Mouse (Mus musculus) limb, embryonic 14.5 days (tissue): ENCODE results near the gene Ldha. TPM values are rescaled to one million over a fixed set of nuclear protein-coding genes. Genes with fewer than 3 reads are reported as not detected.
A peak's percentile ranks its signal among the peaks of the same experiment; 100 is the strongest.

Source experiments
- ATAC-seq: fragments of 200-750 bp; cut with Nextera tagmentation; 2 replicates; pipeline ENCODE4 v1.8.0; 2017; ENCODE audit warnings: low read depth, moderate number of reproducible peaks, moderate TSS enrichment; ENCODE audit not compliant: low FRiP score
- DNase-seq: peaks from one replicate; pipeline ENCODE4 v3.0.0-alpha.2; 2015; ENCODE audit warnings: low spot score
- H3K27ac ChIP-seq: fragments of 300-500 bp; sonication (generic); replicated peaks from 2 replicates; pipeline ENCODE4 v1.5.1; 2014; ENCODE audit warnings: low read depth, mild to moderate bottlenecking, low read length, moderate library complexity, mixed read lengths
- H3K27me3 ChIP-seq: fragments of 300-500 bp; sonication (generic); 2 replicates; pipeline ENCODE4 v1.6.1; 2014; ENCODE audit warnings: low read length, mixed read lengths; ENCODE audit not compliant: control insufficient read depth, insufficient read depth
- H3K36me3 ChIP-seq: fragments of 300-500 bp; sonication (generic); 2 replicates; pipeline ENCODE4 v1.6.1; 2014; ENCODE audit warnings: mild to moderate bottlenecking, low read length, moderate library complexity, mixed read lengths; ENCODE audit not compliant: control insufficient read depth, insufficient read depth
- H3K4me1 ChIP-seq: fragments of 300-500 bp; sonication (generic); 2 replicates; pipeline ENCODE4 v1.6.1; 2014; ENCODE audit warnings: antibody characterized with exemption, low read length, mixed read lengths; ENCODE audit not compliant: control insufficient read depth, insufficient read depth
- H3K4me2 ChIP-seq: fragments of 300-500 bp; sonication (generic); replicated peaks from 2 replicates; pipeline ENCODE4 v1.6.1; 2014; ENCODE audit warnings: low read depth, mild to moderate bottlenecking, low read length, moderate library complexity; ENCODE audit not compliant: severe bottlenecking
- H3K4me3 ChIP-seq: fragments of 300-500 bp; sonication (generic); replicated peaks from 2 replicates; pipeline ENCODE4 v1.5.1; 2014; ENCODE audit warnings: low read length
- H3K9ac ChIP-seq: fragments of 300-500 bp; sonication (generic); 2 replicates; pipeline ENCODE4 v1.6.1; 2014; ENCODE audit warnings: mild to moderate bottlenecking, low read depth, low read length, moderate library complexity; ENCODE audit not compliant: severe bottlenecking
- H3K9me3 ChIP-seq: fragments of 300-500 bp; sonication (generic); 2 replicates; pipeline ENCODE4 v1.6.1; 2016; ENCODE audit warnings: low read length; ENCODE audit not compliant: control insufficient read depth
- POLR2A ChIP-seq: fragments of 200-500 bp; IDR thresholded peaks from 2 replicates; pipeline ENCODE4 v1.8.0; 2012; ENCODE audit warnings: inconsistent platforms, mild to moderate bottlenecking, moderate library complexity, borderline replicate concordance; ENCODE audit not compliant: insufficient read depth, insufficient read length; ENCODE audit errors: extremely low read depth
- WGBS: fragments of 180-500 bp; shearing (Covaris S2); extraction: QIAGEN DNeasy Blood & Tissue Kit; methylation state at CpG from one replicate; pipeline ENCODE4 v1.1.7; 2014; 5-methylcytosine and 5-hydroxymethylcytosine counted together
- polyA plus RNA-seq, 2 experiments: library from polyadenylated mRNA; depleted of rRNA in 1 of 2; stranded (reverse) in 1 of 2; unstranded in 1 of 2; fragments of >200 nt; fragmentation: Nextera tagmentation in 1 of 2; extraction: Ambion mirVana in 1 of 2; gene quantifications; 2 replicates each; pipeline versions ENCODE4 v1.2.1 to v1.2.3; 2012 to 2014

Ldha gene
- polyA plus RNA-seq, 2 experiments: 692 to 1,594 TPM

- H3K27me3 ChIP-seq: no peaks in the 10 kb centered on the region
- 0 out of 2 replicates have a peak overlapping the region, but pooled peaks have one; percentile 13 for H3K9ac ChIP-seq
- no peaks in the 10 kb centered on the region for H3K36me3 ChIP-seq
- peak overlapping the region; percentile 31 for H3K4me2 ChIP-seq
- DNase-seq (peak; percentile 79), ATAC-seq (peak; percentile 75)
- 5% methylated on average over 8 of the region's 8 CpGs for WGBS
- TF ChIP-seq POLR2A: no peak
- H3K4me3 ChIP-seq: no peak overlapping the region
- H3K9me3 ChIP-seq: no peaks in the 10 kb centered on the region
- H3K4me1 ChIP-seq: peaks cover 23% of the 10 kb centered on the region
- H3K27ac ChIP-seq: peak overlapping the region; percentile 62
Measured at GRCm38 (mm10) chr7:46838891-46839302, 2.4 kb upstream of the Ldha start.

GRCm38 (mm10) chr7:46839446-46839845, 1.8 kb upstream of the Ldha start:
- H3K36me3 ChIP-seq: no peaks in the 10 kb centered on the region

GRCm38 (mm10) chr7:46839861-46840260, 1.4 kb upstream of the Ldha start:
- ATAC-seq (no peak), DNase-seq (no peak)
- Histone ChIP-seq H3K27me3 (no peaks in the 10 kb centered on the region), H3K4me3 (no peak overlapping the region), H3K9me3 (no peaks in the 10 kb centered on the region), H3K4me1 (peaks cover 27% of the 10 kb centered on the region), H3K4me2 (no peak overlapping the region), H3K9ac (no peak overlapping the region), H3K27ac (0 out of 2 replicates have a peak overlapping the region, but pooled peaks have one; percentile 62), H3K36me3 (no peaks in the 10 kb centered on the region)
- no peak for TF ChIP-seq POLR2A
- 69% methylated on average over 5 of the region's 5 CpGs for WGBS

More at GRCm38 (mm10) chr7:46839446-46839845, 1.8 kb upstream of the Ldha start:
- Histone ChIP-seq H3K9ac (no peak overlapping the region), H3K27ac (peak overlapping the region; percentile 62), H3K4me3 (no peak overlapping the region), H3K4me2 (peak overlapping the region; percentile 31; the same call in 1 of the 2 replicates), H3K4me1 (peaks cover 23% of the 10 kb centered on the region), H3K27me3 (no peaks in the 10 kb centered on the region), H3K9me3 (no peaks in the 10 kb centered on the region)
- 39% methylated on average over 7 of the region's 7 CpGs for WGBS
- TF ChIP-seq POLR2A: no peak
- ATAC-seq: no peak; the same call in 1 of the 2 replicates
- no peak for DNase-seq

- TF ChIP-seq POLR2A: no peak
- Histone ChIP-seq H3K9ac (no peak overlapping the region), H3K27ac (no peak overlapping the region), H3K4me2 (no peak overlapping the region), H3K27me3 (no peaks in the 10 kb centered on the region), H3K4me1 (peaks cover 30% of the 10 kb centered on the region), H3K9me3 (no peaks in the 10 kb centered on the region), H3K36me3 (no peaks in the 10 kb centered on the region), H3K4me3 (no peak overlapping the region)
- WGBS: 50% methylated on average over 4 of the region's 4 CpGs
- ATAC-seq: no peak
- DNase-seq: no peak
Measured at GRCm38 (mm10) chr7:46840326-46840725, 949 bp upstream of the Ldha start.

GRCm38 (mm10) chr7:46842278-46842677, 1.0 kb downstream of the Ldha start:
- no peak for TF ChIP-seq POLR2A
- no peak overlapping the region for H3K4me3 ChIP-seq
- no peaks in the 10 kb centered on the region for H3K27me3 ChIP-seq
- H3K9me3 ChIP-seq: no peaks in the 10 kb centered on the region
- H3K4me2 ChIP-seq: no peak overlapping the region
- 15% methylated on average over 3 of the region's 5 CpGs for WGBS
- ATAC-seq (no peak), DNase-seq (no peak)
- no peak overlapping the region for H3K27ac ChIP-seq
- peaks cover 33% of the 10 kb centered on the region for H3K4me1 ChIP-seq
- no peak overlapping the region for H3K9ac ChIP-seq
- no peaks in the 10 kb centered on the region for H3K36me3 ChIP-seq

GRCm38 (mm10) chr7:46843576-46843975, 2.3 kb downstream of the Ldha start:
- Histone ChIP-seq H3K4me3 (no peak overlapping the region), H3K9ac (no peak overlapping the region), H3K27me3 (no peaks in the 10 kb centered on the region), H3K36me3 (peaks cover 12% of the 10 kb centered on the region), H3K27ac (no peak overlapping the region), H3K9me3 (no peaks in the 10 kb centered on the region), H3K4me1 (peaks cover 25% of the 10 kb centered on the region), H3K4me2 (no peak overlapping the region)
- no peak for TF ChIP-seq POLR2A
- 93% methylated on average over 4 of the region's 4 CpGs for WGBS
- no peak for ATAC-seq
- DNase-seq: no peak
